Mouse (Mus musculus) CH12.LX (cell line): Measurements from ENCODE around the gene Phospho1.
A peak's percentile ranks its signal among the peaks of the same experiment; 100 is the strongest.

Experiments used
- CTCF ChIP-seq, 2 experiments: IDR thresholded peaks in 1 of 2; conservative IDR thresholded peaks in 1 of 2; 2 replicates each; pipeline ENCODE4 v1.5.1; 2011 to 2012; ENCODE audit warnings: low read depth in 2 of 2, low read length in 2 of 2, improper control_type of control experiment in 1 of 2, inconsistent platforms in 1 of 2, mild to moderate bottlenecking in 1 of 2, moderate library complexity in 1 of 2
- EP300 ChIP-seq: IDR thresholded peaks from 2 replicates; pipeline ENCODE4 v1.6.1; 2011; ENCODE audit warnings: low read length, improper control_type of control experiment
- ETS1 ChIP-seq: conservative IDR thresholded peaks from 2 replicates; pipeline ENCODE4 v1.6.1; 2012; ENCODE audit warnings: low read depth, mild to moderate bottlenecking, inconsistent platforms, low read length, improper control_type of control experiment, moderate library complexity
- HCFC1 ChIP-seq: IDR thresholded peaks from 2 replicates; pipeline ENCODE4 v1.6.1; 2012; ENCODE audit warnings: low read depth, mild to moderate bottlenecking, inconsistent platforms, low read length, improper control_type of control experiment
- MAX ChIP-seq: IDR thresholded peaks from 2 replicates; pipeline ENCODE4 v1.6.1; 2011; ENCODE audit warnings: low read length, improper control_type of control experiment
- POLR2A ChIP-seq: IDR thresholded peaks from 2 replicates; pipeline ENCODE4 v1.6.1; 2011; ENCODE audit warnings: low read depth, mild to moderate bottlenecking, improper control_type of control experiment, low read length
- ZC3H11A ChIP-seq: IDR thresholded peaks from 2 replicates; pipeline ENCODE4 v1.6.1; 2012; ENCODE audit warnings: low read depth, mild to moderate bottlenecking, inconsistent platforms, low read length, improper control_type of control experiment
- ZNF384 ChIP-seq: IDR thresholded peaks from 2 replicates; pipeline ENCODE4 v1.6.1; 2012; ENCODE audit warnings: low read depth, low read length, improper control_type of control experiment, inconsistent platforms

DNA sequence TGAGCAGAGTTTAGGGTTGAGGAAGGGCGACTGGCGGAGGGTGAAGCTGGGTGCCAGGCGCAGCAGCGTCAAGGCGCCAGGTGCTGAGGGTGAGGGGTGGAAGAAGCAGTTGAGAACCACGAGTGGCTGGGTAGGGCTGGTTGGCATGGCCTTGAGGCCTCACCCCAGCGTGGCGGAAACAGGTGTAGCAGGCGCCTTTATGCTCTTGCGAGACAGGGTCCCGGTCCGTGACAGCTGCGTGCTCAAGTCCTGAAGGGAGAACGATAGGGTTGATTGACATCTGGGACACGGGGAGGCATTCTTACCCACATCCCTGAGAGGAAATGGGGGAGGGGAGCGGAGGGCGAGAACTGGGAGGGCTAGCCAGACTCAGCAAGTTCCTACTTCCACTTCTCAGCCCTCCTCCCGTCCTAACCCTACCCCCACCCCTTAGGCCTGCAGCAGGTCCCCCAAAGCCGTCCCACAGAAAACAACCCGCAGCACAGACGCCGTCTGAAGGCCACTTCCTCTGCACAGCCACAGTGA is 9.9 kb downstream of the Phospho1 start:
- peak; percentile 29; the same call in 1 of the 2 replicates for TF ChIP-seq HCFC1
- TF ChIP-seq EP300 = peak; percentile 79
- no peak for TF ChIP-seq ZNF384
- TF ChIP-seq ZC3H11A = no peak
- TF ChIP-seq CTCF (conservative IDR thresholded peaks at IDR 0.05 in 1 of 2, IDR thresholded peaks at IDR 0.05 in 1 of 2; ENCODE audit: low read depth in 2 of 2, low read length in 2 of 2) = no peak; a peak in 1 of 4 replicates
- TF ChIP-seq ETS1 = peak; percentile 78
- no peak; the same call in 1 of the 2 replicates for TF ChIP-seq POLR2A
- TF ChIP-seq MAX = peak; percentile 29; the same call in 1 of the 2 replicates
